Mouse (Mus musculus) heart, embryonic 13.5 days (tissue): ENCODE results near the gene Prkg1. TPM values are rescaled to one million over a fixed set of nuclear protein-coding genes. Genes with fewer than 3 reads are reported as not detected.
A peak's percentile ranks its signal among the peaks of the same experiment; 100 is the strongest.

Experiments
- ATAC-seq: fragments of 200-750 bp; cut with Nextera tagmentation; 2 replicates; pipeline ENCODE4 v1.8.0; 2017; ENCODE audit warnings: moderate TSS enrichment; ENCODE audit not compliant: insufficient number of reproducible peaks, low FRiP score, low TSS enrichment; ENCODE audit errors: extremely low read depth
- H3K27ac ChIP-seq: fragments of 300-500 bp; sonication (generic); replicated peaks from 2 replicates; pipeline ENCODE4 v1.5.1; 2015; ENCODE audit warnings: moderate library complexity, mild to moderate bottlenecking, inconsistent platforms
- H3K27me3 ChIP-seq: fragments of 300-500 bp; sonication (generic); replicated peaks from 2 replicates; pipeline ENCODE4 v1.6.1; 2015; ENCODE audit warnings: mild to moderate bottlenecking, inconsistent platforms
- H3K36me3 ChIP-seq: fragments of 300-500 bp; sonication (generic); 2 replicates; pipeline ENCODE4 v1.6.1; 2015; ENCODE audit warnings: mild to moderate bottlenecking, inconsistent platforms
- H3K4me1 ChIP-seq: fragments of 300-500 bp; sonication (generic); 2 replicates; pipeline ENCODE4 v1.6.1; 2015; ENCODE audit warnings: inconsistent platforms
- H3K4me2 ChIP-seq: fragments of 300-500 bp; sonication (generic); 2 replicates; pipeline ENCODE4 v1.6.1; 2015; ENCODE audit warnings: inconsistent platforms, mild to moderate bottlenecking, moderate library complexity
- H3K4me3 ChIP-seq: fragments of 300-500 bp; sonication (generic); 2 replicates; pipeline ENCODE4 v1.5.1; 2015; ENCODE audit warnings: moderate library complexity, mild to moderate bottlenecking, inconsistent platforms
- H3K9ac ChIP-seq: fragments of 300-500 bp; sonication (generic); 2 replicates; pipeline ENCODE4 v1.6.1; 2015; ENCODE audit warnings: inconsistent platforms, mild to moderate bottlenecking, moderate library complexity
- H3K9me3 ChIP-seq: fragments of 300-500 bp; sonication (generic); 2 replicates; pipeline ENCODE4 v1.6.1; 2016; ENCODE audit warnings: inconsistent platforms
- WGBS: fragments of 180-500 bp; shearing (Covaris S2); methylation state at CpG from one replicate; pipeline ENCODE4 v1.1.7; 2015; ENCODE audit warnings: mixed read lengths; 5-methylcytosine and 5-hydroxymethylcytosine counted together
- polyA plus RNA-seq: library from polyadenylated mRNA; unstranded; fragments of >200 nt; fragmentation: Nextera tagmentation; extraction: Ambion mirVana; gene quantifications from 2 replicates; pipeline ENCODE4 v1.2.1, GENCODE M21; 2015

The Prkg1 gene
- polyA plus RNA-seq, 1 experiment from 2014 or later = 6.9 TPM

DNA sequence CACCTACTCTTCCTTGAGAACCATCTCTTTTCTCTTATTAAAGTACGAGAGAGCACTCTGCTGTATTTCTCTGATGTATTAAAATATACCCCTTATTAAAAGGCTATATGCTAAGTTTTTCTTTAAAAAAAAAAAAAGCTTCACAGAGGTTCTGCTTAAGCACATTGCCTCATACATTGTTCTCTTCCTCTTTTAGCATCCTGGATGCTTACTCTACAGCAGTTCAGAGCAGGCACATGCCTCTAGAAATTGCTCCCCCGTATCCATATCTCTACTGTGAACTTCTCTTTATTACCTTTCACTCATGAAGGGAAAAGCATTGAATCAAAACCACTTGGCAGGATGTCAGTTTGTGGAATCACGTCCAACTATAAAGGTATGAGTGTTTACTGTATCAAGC, 257.0 kb downstream of the Prkg1 start:
- ATAC-seq = no peak
- H3K27ac ChIP-seq = no peak overlapping the region; the same call in 1 of the 2 replicates
- H3K9ac ChIP-seq = no peak overlapping the region
- peaks cover 14% of the 10 kb centered on the region for H3K4me1 ChIP-seq
- H3K36me3 ChIP-seq = 0 out of 2 replicates have a peak, but pooled peaks cover 4% of the 10 kb centered on the region
- no peak overlapping the region; the same call in 1 of the 2 replicates for H3K4me2 ChIP-seq
- H3K9me3 ChIP-seq = no peaks in the 10 kb centered on the region
- H3K4me3 ChIP-seq = no peak overlapping the region
- 54% methylated on average over 3 of the region's 3 CpGs for WGBS
- H3K27me3 ChIP-seq = no peaks in the 10 kb centered on the region

GRCm38 (mm10) chr19:31506296-31506695, 258.5 kb downstream of the Prkg1 start:
- Histone ChIP-seq H3K4me2 (no peak overlapping the region), H3K27ac (no peak overlapping the region), H3K4me3 (no peak overlapping the region), H3K27me3 (no peaks in the 10 kb centered on the region), H3K36me3 (0 out of 2 replicates have a peak, but pooled peaks cover 4% of the 10 kb centered on the region), H3K9ac (no peak overlapping the region), H3K9me3 (no peaks in the 10 kb centered on the region), H3K4me1 (peaks cover 14% of the 10 kb centered on the region)
- 79% methylated on average over 2 of the region's 2 CpGs for WGBS
- ATAC-seq = no peak

DNA sequence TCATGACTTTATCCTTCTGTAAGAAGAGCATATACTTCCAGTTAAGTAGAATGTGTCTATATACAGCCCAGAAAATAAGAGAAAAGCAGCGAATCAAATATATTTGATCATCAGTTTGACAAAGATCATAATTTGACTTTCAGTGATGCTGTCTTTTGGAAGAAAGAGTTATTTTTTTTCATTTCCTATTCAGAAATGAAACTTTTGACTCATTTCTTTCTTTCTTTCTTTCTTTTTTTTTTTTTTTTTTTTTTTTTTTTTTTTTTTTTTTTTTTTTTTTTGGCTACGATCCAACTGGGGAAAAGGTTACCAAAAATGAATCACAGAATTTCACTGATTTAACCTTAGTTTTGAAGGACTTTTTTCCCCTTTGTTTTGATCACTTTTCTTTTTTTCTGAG, 259.8 kb downstream of the Prkg1 start:
- no peaks in the 10 kb centered on the region for H3K27me3 ChIP-seq

GRCm38 (mm10) chr19:31497386-31497785, 267.4 kb downstream of the Prkg1 start:
- H3K9me3 ChIP-seq = no peaks in the 10 kb centered on the region
- H3K4me2 ChIP-seq = no peak overlapping the region
- no peak overlapping the region for H3K27ac ChIP-seq
- H3K27me3 ChIP-seq = no peaks in the 10 kb centered on the region
- H3K4me3 ChIP-seq = no peak overlapping the region
- ATAC-seq = no peak
- H3K4me1 ChIP-seq = 0 out of 2 replicates have a peak, but pooled peaks cover 6% of the 10 kb centered on the region
- H3K9ac ChIP-seq = no peak overlapping the region
- H3K36me3 ChIP-seq = no peaks in the 10 kb centered on the region
- 78% methylated on average over 4 of the region's 4 CpGs for WGBS

More for the DNA sequence above, 259.8 kb downstream of the Prkg1 start:
- Histone ChIP-seq H3K4me3 (no peak overlapping the region), H3K4me1 (peaks cover 14% of the 10 kb centered on the region), H3K9ac (no peak overlapping the region), H3K9me3 (no peaks in the 10 kb centered on the region), H3K36me3 (0 out of 2 replicates have a peak, but pooled peaks cover 4% of the 10 kb centered on the region), H3K4me2 (no peak overlapping the region), H3K27ac (no peak overlapping the region)
- WGBS = 90% methylated on average over 2 of the region's 2 CpGs
- no peak for ATAC-seq

DNA sequence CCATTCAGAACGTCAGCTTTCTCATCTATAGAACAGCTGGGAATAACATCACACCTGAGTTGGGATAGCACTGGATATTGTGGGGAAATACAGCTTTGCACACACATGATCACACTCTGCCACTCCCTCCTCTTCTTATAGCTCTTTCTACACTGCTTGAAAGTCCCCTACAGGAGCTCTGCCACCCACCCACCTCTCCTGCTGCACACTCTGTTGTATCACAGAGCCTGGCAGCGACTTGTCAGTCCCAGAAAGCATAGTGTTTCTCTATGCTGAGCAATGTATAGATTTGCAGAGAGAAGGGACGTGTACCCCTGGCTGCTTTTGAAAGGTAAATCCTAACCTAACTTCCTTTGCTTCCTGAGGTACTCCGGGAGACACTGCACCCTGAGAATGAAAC, 275.2 kb downstream of the Prkg1 start:
- 50% methylated on average over 4 of the region's 4 CpGs for WGBS
- no peaks in the 10 kb centered on the region for H3K36me3 ChIP-seq
- ATAC-seq = no peak

GRCm38 (mm10) chr19:31471766-31472165, 293.1 kb downstream of the Prkg1 start:
- no peak for ATAC-seq
- no peaks in the 10 kb centered on the region for H3K27me3 ChIP-seq
- H3K27ac ChIP-seq = no peak overlapping the region
- no peak overlapping the region for H3K4me3 ChIP-seq
- WGBS = 43% methylated on average over 1 of the region's 1 CpGs
- H3K9ac ChIP-seq = no peak overlapping the region
- peaks cover 3% of the 10 kb centered on the region; the same call in 1 of the 2 replicates for H3K4me1 ChIP-seq
- no peaks in the 10 kb centered on the region for H3K9me3 ChIP-seq
- H3K4me2 ChIP-seq = no peak overlapping the region
- H3K36me3 ChIP-seq = no peaks in the 10 kb centered on the region

More for the DNA sequence above, 275.2 kb downstream of the Prkg1 start:
- H3K4me3 ChIP-seq = no peak overlapping the region
- H3K9ac ChIP-seq = no peak overlapping the region
- H3K4me1 ChIP-seq = no peaks in the 10 kb centered on the region
- no peak overlapping the region for H3K27ac ChIP-seq
- no peak overlapping the region for H3K4me2 ChIP-seq
- no peaks in the 10 kb centered on the region for H3K9me3 ChIP-seq
- H3K27me3 ChIP-seq = no peaks in the 10 kb centered on the region

GRCm38 (mm10) chr19:31460188-31460587, 304.6 kb downstream of the Prkg1 start:
- no peaks in the 10 kb centered on the region for H3K9me3 ChIP-seq

DNA sequence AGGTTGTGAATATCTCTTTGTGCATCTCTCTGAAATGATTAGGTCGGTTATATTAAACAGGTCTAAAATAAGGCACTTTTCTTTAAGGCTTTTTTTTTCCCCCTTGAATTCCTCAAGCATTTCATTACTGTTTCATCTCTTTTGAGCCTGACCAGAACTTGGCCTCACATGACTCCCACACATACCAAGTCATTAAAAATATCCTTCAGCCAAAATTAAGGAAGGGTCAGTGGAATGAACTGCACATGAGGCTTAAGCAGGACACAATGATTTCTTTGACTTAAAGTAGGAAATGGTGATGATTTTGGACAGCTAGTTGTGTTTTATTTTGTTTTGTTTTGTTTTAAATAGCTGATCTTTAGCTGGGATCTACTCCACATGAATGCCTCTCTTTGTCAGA, 320.7 kb downstream of the Prkg1 start:
- Histone ChIP-seq H3K27me3 (no peaks in the 10 kb centered on the region), H3K9me3 (no peaks in the 10 kb centered on the region), H3K4me3 (no peak overlapping the region), H3K4me2 (no peak overlapping the region), H3K4me1 (no peaks in the 10 kb centered on the region), H3K36me3 (no peaks in the 10 kb centered on the region), H3K27ac (0 out of 2 replicates have a peak overlapping the region, but pooled peaks have one; percentile 1), H3K9ac (no peak overlapping the region)
- 68% methylated on average over 1 of the region's 1 CpGs for WGBS
- ATAC-seq = no peak

More at GRCm38 (mm10) chr19:31460188-31460587, 304.6 kb downstream of the Prkg1 start:
- Histone ChIP-seq H3K27me3 (no peaks in the 10 kb centered on the region), H3K4me3 (no peak overlapping the region), H3K27ac (no peak overlapping the region), H3K9ac (no peak overlapping the region), H3K4me1 (no peaks in the 10 kb centered on the region), H3K36me3 (no peaks in the 10 kb centered on the region), H3K4me2 (no peak overlapping the region)
- no peak for ATAC-seq

GRCm38 (mm10) chr19:31442311-31442710, 322.5 kb downstream of the Prkg1 start:
- Histone ChIP-seq H3K27ac (no peak overlapping the region), H3K9me3 (no peaks in the 10 kb centered on the region), H3K36me3 (no peaks in the 10 kb centered on the region), H3K27me3 (no peaks in the 10 kb centered on the region), H3K4me2 (no peak overlapping the region), H3K4me1 (no peaks in the 10 kb centered on the region), H3K4me3 (no peak overlapping the region), H3K9ac (no peak overlapping the region)
- ATAC-seq = no peak
- 62% methylated on average over 3 of the region's 3 CpGs for WGBS

GRCm38 (mm10) chr19:31433446-31433845, 331.4 kb downstream of the Prkg1 start:
- H3K9ac ChIP-seq = no peak overlapping the region
- no peak overlapping the region for H3K4me3 ChIP-seq
- WGBS = 77% methylated on average over 1 of the region's 1 CpGs
- no peak overlapping the region for H3K4me2 ChIP-seq
- no peak for ATAC-seq
- no peak overlapping the region for H3K27ac ChIP-seq
- H3K27me3 ChIP-seq = no peaks in the 10 kb centered on the region
- no peaks in the 10 kb centered on the region for H3K9me3 ChIP-seq
- H3K36me3 ChIP-seq = no peaks in the 10 kb centered on the region
- no peaks in the 10 kb centered on the region for H3K4me1 ChIP-seq

GRCm38 (mm10) chr19:31431411-31431810, 333.4 kb downstream of the Prkg1 start:
- Histone ChIP-seq H3K4me3 (no peak overlapping the region), H3K9me3 (0 out of 2 replicates have a peak, but pooled peaks cover under 1% of the 10 kb centered on the region), H3K4me1 (no peaks in the 10 kb centered on the region), H3K36me3 (no peaks in the 10 kb centered on the region), H3K4me2 (no peak overlapping the region), H3K9ac (no peak overlapping the region), H3K27ac (no peak overlapping the region), H3K27me3 (no peaks in the 10 kb centered on the region)
- 63% methylated on average over 2 of the region's 2 CpGs for WGBS
- no peak for ATAC-seq

GRCm38 (mm10) chr19:31426142-31426541, 338.7 kb downstream of the Prkg1 start:
- no peaks in the 10 kb centered on the region for H3K27me3 ChIP-seq
- H3K4me1 ChIP-seq = peaks cover 17% of the 10 kb centered on the region
- H3K9ac ChIP-seq = no peak overlapping the region
- WGBS = 68% methylated on average over 5 of the region's 5 CpGs
- H3K36me3 ChIP-seq = no peaks in the 10 kb centered on the region
- H3K4me3 ChIP-seq = no peak overlapping the region
- no peak overlapping the region for H3K4me2 ChIP-seq
- no peak for ATAC-seq
- peaks cover 4% of the 10 kb centered on the region; the same call in 1 of the 2 replicates for H3K9me3 ChIP-seq
- H3K27ac ChIP-seq = no peak overlapping the region
